Mouse (Mus musculus): Measurements from ENCODE around the gene 4930469K13Rik.

The 4930469K13Rik gene

GRCm38 (mm10) chr11:33943565-33943964, 154.8 kb downstream of the 4930469K13Rik start:
- DNase-seq (ENCODE audit: low spot score in 2 of 2) = no peak

- no peak for DNase-seq (ENCODE audit: low spot score in 2 of 2)
Observed at GRCm38 (mm10) chr11:33939456-33940113, 158.8 kb downstream of the 4930469K13Rik start.

- no peak for DNase-seq (ENCODE audit: low spot score in 2 of 2)
Observed at GRCm38 (mm10) chr11:33938561-33939274, 159.6 kb downstream of the 4930469K13Rik start.

GRCm38 (mm10) chr11:33937641-33938040, 160.7 kb downstream of the 4930469K13Rik start:
- no peak for DNase-seq (ENCODE audit: low spot score in 2 of 2)

- no peak for DNase-seq (ENCODE audit: low spot score in 2 of 2)
Observed at GRCm38 (mm10) chr11:33934286-33934685, 164.1 kb downstream of the 4930469K13Rik start.

GRCm38 (mm10) chr11:33932386-33933111, 165.8 kb downstream of the 4930469K13Rik start:
- no peak for DNase-seq (ENCODE audit: low spot score in 2 of 2)

- no peak for DNase-seq (ENCODE audit: low spot score in 2 of 2)
Observed at GRCm38 (mm10) chr11:33931836-33932385, 166.4 kb downstream of the 4930469K13Rik start.

GRCm38 (mm10) chr11:33929412-33929811, 168.9 kb downstream of the 4930469K13Rik start:
- no peak for DNase-seq (ENCODE audit: low spot score in 2 of 2)

- DNase-seq (ENCODE audit: low spot score in 2 of 2) = peak in 1 of 2 experiments; percentile 34
Observed at GRCm38 (mm10) chr11:33928658-33929057, 169.7 kb downstream of the 4930469K13Rik start.

GRCm38 (mm10) chr11:33927836-33928235, 170.5 kb downstream of the 4930469K13Rik start:
- DNase-seq (ENCODE audit: low spot score in 2 of 2) = peak in 1 of 2 experiments; percentile 47

GRCm38 (mm10) chr11:33927321-33927720, 171.0 kb downstream of the 4930469K13Rik start:
- DNase-seq (ENCODE audit: low spot score in 2 of 2) = no peak

GRCm38 (mm10) chr11:33926551-33926950, 171.8 kb downstream of the 4930469K13Rik start:
- no peak for DNase-seq (ENCODE audit: low spot score in 2 of 2)

- no peak for DNase-seq (ENCODE audit: low spot score in 2 of 2)
Observed at GRCm38 (mm10) chr11:33925778-33926177, 172.6 kb downstream of the 4930469K13Rik start.

Data from cerebellum, postnatal 4 days (tissue).